Mouse (Mus musculus) spleen, postnatal 36 days (tissue): ENCODE measurements around the gene Ndufs8.

ENCODE experiments used
- DNase-seq, 2 experiments: peaks; one replicate each; pipeline ENCODE4 v3.0.0; 2022; ENCODE audit warnings: low spot score in 2 of 2, mixed read lengths in 1 of 2

The Ndufs8 gene

GRCm38 (mm10) chr19:3931716-3932115, 19.1 kb upstream of the Ndufs8 start:
- DNase-seq: peak; percentile 62 to 66

GRCm38 (mm10) chr19:3930262-3931057, 17.9 kb upstream of the Ndufs8 start:
- DNase-seq: peak; percentile 55 to 56

- DNase-seq: peak; percentile 54 to 69
These were observed 16.8 kb upstream of the Ndufs8 start, which contains the start of gene Aldh3b1 for GRCm38 (mm10) chr19:3929211-3929941. Gene Aldh3b1, minus strand, starts transcription at chr19:3929808.

GRCm38 (mm10) chr19:3928779-3929178, 16.2 kb upstream of the Ndufs8 start:
- DNase-seq: no peak

- DNase-seq: no peak
These were observed 15.4 kb upstream of the Ndufs8 start for GRCm38 (mm10) chr19:3927989-3928388.

GRCm38 (mm10) chr19:3926685-3927084, 14.1 kb upstream of the Ndufs8 start:
- no peak for DNase-seq

- no peak for DNase-seq
These were observed 13.7 kb upstream of the Ndufs8 start for GRCm38 (mm10) chr19:3926279-3926678.

GRCm38 (mm10) chr19:3925859-3926258, 13.3 kb upstream of the Ndufs8 start:
- no peak for DNase-seq

GRCm38 (mm10) chr19:3924868-3925267, 12.3 kb upstream of the Ndufs8 start:
- DNase-seq: no peak

GRCm38 (mm10) chr19:3924190-3924589, 11.6 kb upstream of the Ndufs8 start:
- DNase-seq: no peak

- peak; percentile 85 to 86 for DNase-seq
These were observed 11.0 kb upstream of the Ndufs8 start for GRCm38 (mm10) chr19:3923586-3923985.

GRCm38 (mm10) chr19:3922661-3923371, 10.2 kb upstream of the Ndufs8 start:
- DNase-seq: peak; percentile 68 to 71

- DNase-seq: no peak
These were observed 7.4 kb upstream of the Ndufs8 start for GRCm38 (mm10) chr19:3919928-3920327.

GRCm38 (mm10) chr19:3916727-3917126, 4.2 kb upstream of the Ndufs8 start:
- DNase-seq: no peak

GRCm38 (mm10) chr19:3914535-3914934, 2.0 kb upstream of the Ndufs8 start:
- no peak for DNase-seq

GRCm38 (mm10) chr19:3913692-3914091, 1.1 kb upstream of the Ndufs8 start:
- no peak for DNase-seq

GRCm38 (mm10) chr19:3910206-3910605, 2.4 kb downstream of the Ndufs8 start:
- no peak for DNase-seq

- DNase-seq: no peak
These were observed 4.5 kb downstream of the Ndufs8 start for GRCm38 (mm10) chr19:3907876-3908660.

- peak; percentile 77 to 78 for DNase-seq
These were observed 5.5 kb downstream of the Ndufs8 start, which contains the start of gene Tcirg1 for GRCm38 (mm10) chr19:3906795-3907786. Gene Tcirg1, minus strand, starts transcription at chr19:3907133.

GRCm38 (mm10) chr19:3906326-3906725, 6.2 kb downstream of the Ndufs8 start:
- DNase-seq: no peak
